Mouse (Mus musculus) testis, adult 2 months (tissue): ENCODE data around the gene Evpl.

Experiments used
- CTCF ChIP-seq: fragments of 200-500 bp; IDR thresholded peaks from 2 replicates; pipeline ENCODE4 v1.5.1; 2012; ENCODE audit warnings: low read depth, mild to moderate bottlenecking, inconsistent platforms, low read length, moderate library complexity; ENCODE audit not compliant: control insufficient read depth, insufficient read depth, insufficient replicate concordance
- POLR2A ChIP-seq: fragments of 200-500 bp; IDR thresholded peaks from 2 replicates; pipeline ENCODE4 v1.6.1; 2012; ENCODE audit warnings: low read depth, mild to moderate bottlenecking, inconsistent platforms, low read length, moderate library complexity; ENCODE audit not compliant: control insufficient read depth

DNA sequence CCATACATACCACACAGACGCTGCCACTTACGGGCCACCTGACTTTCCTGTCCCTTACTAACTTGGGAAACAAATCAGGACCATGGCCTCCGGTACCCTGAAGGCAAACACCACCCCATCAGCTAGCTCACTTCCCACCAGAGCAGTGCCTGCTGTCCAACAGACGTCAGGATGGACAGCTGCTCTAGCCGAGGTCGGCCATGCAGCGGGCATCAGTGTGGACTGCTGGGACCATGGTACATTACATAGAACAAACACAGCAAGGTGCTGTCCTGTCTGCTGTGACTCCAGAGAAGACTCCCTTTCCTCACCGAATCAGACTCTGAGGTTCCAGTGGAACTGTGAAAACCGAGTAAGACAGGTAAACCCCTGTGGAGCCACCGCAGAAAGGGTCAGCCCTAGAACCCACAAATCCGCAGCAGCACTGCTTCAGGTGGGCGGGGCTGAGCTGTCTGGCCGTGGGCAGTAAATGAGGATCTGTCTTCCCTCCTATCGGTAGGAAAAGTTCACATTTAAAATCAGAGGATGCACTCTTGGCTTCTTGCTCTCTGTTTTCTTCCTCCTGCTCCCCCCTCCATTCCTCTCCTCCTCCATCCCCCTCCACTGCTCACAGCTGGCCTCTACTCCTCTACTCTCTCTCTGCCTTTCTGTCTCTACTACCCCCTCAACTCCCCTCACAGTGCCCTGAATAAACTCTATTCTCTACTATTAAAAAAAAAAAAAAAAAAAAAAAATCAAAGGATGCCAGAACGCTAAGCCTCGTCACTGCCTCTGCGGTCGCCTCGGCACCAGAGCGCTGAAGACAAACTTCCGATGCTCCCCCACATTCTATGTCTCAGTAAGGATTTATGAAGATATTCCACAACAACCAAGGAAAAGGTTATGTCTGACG, 17.5 kb upstream of the Evpl start:
- TF ChIP-seq CTCF, result no peak
- no peak for TF ChIP-seq POLR2A
